Mouse (Mus musculus): ENCODE results near the gene Zcchc14. TPM values are rescaled to one million over a fixed set of nuclear protein-coding genes. Genes with fewer than 3 reads are reported as not detected.

Gene Zcchc14
- polyA plus RNA-seq, 1 experiment from 2014 or later: 14.4 TPM

GRCm38 (mm10) chr8:121621879-121622278 is 30.8 kb downstream of the Zcchc14 start:
- H3K4me1 ChIP-seq (replicated peaks; ENCODE audit: control insufficient read depth, insufficient read depth, low read length): peaks cover 35% of the 10 kb centered on the region

GRCm38 (mm10) chr8:121620801-121621516 is 31.7 kb downstream of the Zcchc14 start:
- no peak for ATAC-seq (ENCODE audit: low read depth)
- Histone ChIP-seq H3K4me3 (ENCODE audit: low read length) (no peak overlapping the region), H3K9me3 (ENCODE audit: control insufficient read depth, low read length) (no peaks in the 10 kb centered on the region), H3K9ac (ENCODE audit: low read length) (no peak overlapping the region), H3K36me3 (ENCODE audit: control insufficient read depth, insufficient read depth, low read length) (peaks cover 9% of the 10 kb centered on the region), H3K27me3 (ENCODE audit: control insufficient read depth, insufficient read depth, low read depth, low read length) (no peaks in the 10 kb centered on the region), H3K27ac (ENCODE audit: low read length) (peak overlapping the region; percentile 93; the same call in 1 of the 2 replicates), H3K4me1 (replicated peaks; ENCODE audit: control insufficient read depth, insufficient read depth, low read length) (peaks cover 35% of the 10 kb centered on the region), H3K4me2 (ENCODE audit: low read depth, low read length) (no peak overlapping the region)
- WGBS: 47% methylated on average over 12 of the region's 12 CpGs

More at GRCm38 (mm10) chr8:121621879-121622278, 30.8 kb downstream of the Zcchc14 start:
- Histone ChIP-seq H3K27me3 (ENCODE audit: control insufficient read depth, insufficient read depth, low read depth, low read length) (no peaks in the 10 kb centered on the region), H3K4me2 (ENCODE audit: low read depth, low read length) (no peak overlapping the region), H3K4me3 (ENCODE audit: low read length) (no peak overlapping the region), H3K36me3 (ENCODE audit: control insufficient read depth, insufficient read depth, low read length) (peaks cover 7% of the 10 kb centered on the region), H3K9me3 (ENCODE audit: control insufficient read depth, low read length) (no peaks in the 10 kb centered on the region), H3K9ac (ENCODE audit: low read length) (no peak overlapping the region), H3K27ac (ENCODE audit: low read length) (no peak overlapping the region)
- no peak for ATAC-seq (ENCODE audit: low read depth)
- 45% methylated on average over 1 of the region's 1 CpGs for WGBS

- H3K9me3 ChIP-seq (ENCODE audit: control insufficient read depth, low read length): no peaks in the 10 kb centered on the region
- H3K27ac ChIP-seq (ENCODE audit: low read length): peak overlapping the region; percentile 93
- ATAC-seq (ENCODE audit: low read depth): peak; percentile 89
- 32% methylated on average over 7 of the region's 7 CpGs for WGBS
- H3K4me2 ChIP-seq (ENCODE audit: low read depth, low read length): peak overlapping the region; percentile 27; the same call in 1 of the 2 replicates
- no peak overlapping the region for H3K9ac ChIP-seq (ENCODE audit: low read length)
- H3K4me1 ChIP-seq (replicated peaks; ENCODE audit: control insufficient read depth, insufficient read depth, low read length): peaks cover 35% of the 10 kb centered on the region
- peaks cover 9% of the 10 kb centered on the region for H3K36me3 ChIP-seq (ENCODE audit: control insufficient read depth, insufficient read depth, low read length)
- H3K27me3 ChIP-seq (ENCODE audit: control insufficient read depth, insufficient read depth, low read depth, low read length): no peaks in the 10 kb centered on the region
- no peak overlapping the region for H3K4me3 ChIP-seq (ENCODE audit: low read length)
Observed at GRCm38 (mm10) chr8:121619401-121619995, 33.2 kb downstream of the Zcchc14 start.

- Histone ChIP-seq H3K36me3 (ENCODE audit: control insufficient read depth, insufficient read depth, low read length) (peaks cover 17% of the 10 kb centered on the region), H3K4me1 (replicated peaks; ENCODE audit: control insufficient read depth, insufficient read depth, low read length) (peaks cover 2% of the 10 kb centered on the region), H3K4me3 (ENCODE audit: low read length) (no peak overlapping the region), H3K27me3 (ENCODE audit: control insufficient read depth, insufficient read depth, low read depth, low read length) (no peaks in the 10 kb centered on the region), H3K27ac (ENCODE audit: low read length) (no peak overlapping the region), H3K9ac (ENCODE audit: low read length) (no peak overlapping the region), H3K4me2 (ENCODE audit: low read depth, low read length) (no peak overlapping the region), H3K9me3 (ENCODE audit: control insufficient read depth, low read length) (no peaks in the 10 kb centered on the region)
- ATAC-seq (ENCODE audit: low read depth): no peak
Observed at GRCm38 (mm10) chr8:121613419-121613818, 39.3 kb downstream of the Zcchc14 start.

- H3K27me3 ChIP-seq (ENCODE audit: control insufficient read depth, insufficient read depth, low read depth, low read length): no peaks in the 10 kb centered on the region
- H3K4me2 ChIP-seq (ENCODE audit: low read depth, low read length): no peak overlapping the region
- WGBS: 88% methylated on average over 11 of the region's 11 CpGs
- peaks cover 28% of the 10 kb centered on the region for H3K36me3 ChIP-seq (ENCODE audit: control insufficient read depth, insufficient read depth, low read length)
- no peaks in the 10 kb centered on the region for H3K9me3 ChIP-seq (ENCODE audit: control insufficient read depth, low read length)
- H3K4me3 ChIP-seq (ENCODE audit: low read length): no peak overlapping the region
- ATAC-seq (ENCODE audit: low read depth): no peak
- H3K4me1 ChIP-seq (replicated peaks; ENCODE audit: control insufficient read depth, insufficient read depth, low read length): no peaks in the 10 kb centered on the region
- H3K27ac ChIP-seq (ENCODE audit: low read length): no peak overlapping the region
- no peak overlapping the region for H3K9ac ChIP-seq (ENCODE audit: low read length)
Observed at GRCm38 (mm10) chr8:121609916-121610315, 42.8 kb downstream of the Zcchc14 start.

GRCm38 (mm10) chr8:121609251-121609650 is 43.5 kb downstream of the Zcchc14 start:
- no peak overlapping the region for H3K4me2 ChIP-seq (ENCODE audit: low read depth, low read length)
- H3K4me1 ChIP-seq (replicated peaks; ENCODE audit: control insufficient read depth, insufficient read depth, low read length): no peaks in the 10 kb centered on the region
- H3K27ac ChIP-seq (ENCODE audit: low read length): no peak overlapping the region
- H3K9ac ChIP-seq (ENCODE audit: low read length): no peak overlapping the region
- no peak for ATAC-seq (ENCODE audit: low read depth)
- no peaks in the 10 kb centered on the region for H3K27me3 ChIP-seq (ENCODE audit: control insufficient read depth, insufficient read depth, low read depth, low read length)
- H3K9me3 ChIP-seq (ENCODE audit: control insufficient read depth, low read length): no peaks in the 10 kb centered on the region
- 82% methylated on average over 15 of the region's 15 CpGs for whole genome bisulfite sequencing
- H3K4me3 ChIP-seq (ENCODE audit: low read length): no peak overlapping the region
- peaks cover 35% of the 10 kb centered on the region for H3K36me3 ChIP-seq (ENCODE audit: control insufficient read depth, insufficient read depth, low read length)

- no peaks in the 10 kb centered on the region for H3K27me3 ChIP-seq (ENCODE audit: control insufficient read depth, insufficient read depth, low read depth, low read length)
- 79% methylated on average over 5 of the region's 5 CpGs for WGBS
- no peak for ATAC-seq (ENCODE audit: low read depth)
Observed at GRCm38 (mm10) chr8:121607661-121608060, 45.0 kb downstream of the Zcchc14 start.

GRCm38 (mm10) chr8:121603801-121604200 is 48.9 kb downstream of the Zcchc14 start:
- Histone ChIP-seq H3K4me2 (ENCODE audit: low read depth, low read length) (no peak overlapping the region), H3K27me3 (ENCODE audit: control insufficient read depth, insufficient read depth, low read depth, low read length) (no peaks in the 10 kb centered on the region), H3K4me1 (replicated peaks; ENCODE audit: control insufficient read depth, insufficient read depth, low read length) (no peaks in the 10 kb centered on the region), H3K27ac (ENCODE audit: low read length) (no peak overlapping the region), H3K4me3 (ENCODE audit: low read length) (no peak overlapping the region), H3K9me3 (ENCODE audit: control insufficient read depth, low read length) (no peaks in the 10 kb centered on the region), H3K9ac (ENCODE audit: low read length) (no peak overlapping the region), H3K36me3 (ENCODE audit: control insufficient read depth, insufficient read depth, low read length) (peaks cover 55% of the 10 kb centered on the region)
- 93% methylated on average over 12 of the region's 12 CpGs for WGBS
- no peak for ATAC-seq (ENCODE audit: low read depth)

More at GRCm38 (mm10) chr8:121607661-121608060, 45.0 kb downstream of the Zcchc14 start:
- H3K27ac ChIP-seq (ENCODE audit: low read length): no peak overlapping the region
- no peak overlapping the region for H3K9ac ChIP-seq (ENCODE audit: low read length)
- no peak overlapping the region for H3K4me3 ChIP-seq (ENCODE audit: low read length)
- H3K4me1 ChIP-seq (replicated peaks; ENCODE audit: control insufficient read depth, insufficient read depth, low read length): no peaks in the 10 kb centered on the region
- H3K9me3 ChIP-seq (ENCODE audit: control insufficient read depth, low read length): no peaks in the 10 kb centered on the region
- peaks cover 42% of the 10 kb centered on the region for H3K36me3 ChIP-seq (ENCODE audit: control insufficient read depth, insufficient read depth, low read length)
- H3K4me2 ChIP-seq (ENCODE audit: low read depth, low read length): no peak overlapping the region

- Histone ChIP-seq H3K36me3 (ENCODE audit: control insufficient read depth, insufficient read depth, low read length) (peaks cover 47% of the 10 kb centered on the region), H3K4me3 (ENCODE audit: low read length) (no peak overlapping the region), H3K4me2 (ENCODE audit: low read depth, low read length) (no peak overlapping the region), H3K9ac (ENCODE audit: low read length) (no peak overlapping the region), H3K27ac (ENCODE audit: low read length) (no peak overlapping the region), H3K4me1 (replicated peaks; ENCODE audit: control insufficient read depth, insufficient read depth, low read length) (no peaks in the 10 kb centered on the region), H3K27me3 (ENCODE audit: control insufficient read depth, insufficient read depth, low read depth, low read length) (no peaks in the 10 kb centered on the region), H3K9me3 (ENCODE audit: control insufficient read depth, low read length) (no peaks in the 10 kb centered on the region)
- 14% methylated on average over 3 of the region's 3 CpGs for WGBS
- ATAC-seq (ENCODE audit: low read depth): peak; percentile 66; the same call in 1 of the 2 replicates
Observed at GRCm38 (mm10) chr8:121602860-121603259, 49.8 kb downstream of the Zcchc14 start.
